Mouse (Mus musculus): Measurements from ENCODE around the gene Pard3b.

DNA sequence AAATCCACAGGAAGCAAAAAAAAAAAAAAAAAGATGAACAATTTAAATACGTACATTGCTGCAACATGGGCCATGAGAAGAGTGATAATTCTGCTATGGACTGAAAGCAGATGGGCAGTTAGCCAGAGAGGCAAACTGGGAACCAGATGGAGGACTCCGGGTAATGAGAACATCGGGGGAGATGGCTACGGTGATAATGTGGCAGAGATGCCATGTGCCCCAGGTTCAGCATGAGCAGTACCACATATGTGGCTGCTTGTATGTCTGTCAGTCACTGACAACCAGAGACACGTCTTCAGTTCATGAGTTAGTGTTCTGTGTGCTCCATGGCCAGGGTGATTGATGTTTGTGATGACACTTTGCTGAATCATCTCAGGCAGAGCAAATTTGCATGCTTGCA lies 157.7 kb downstream of the Pard3b start:
- TF ChIP-seq CTCF (IDR thresholded peaks at IDR 0.05; ENCODE audit: low read depth, low read length) (no peak), POLR2A (IDR thresholded peaks at IDR 0.05; ENCODE audit: borderline replicate concordance, low read depth, low read length) (no peak)

Data from bone marrow macrophage, adult 2 months (primary cell).